Mouse (Mus musculus) T-helper 17 cell (primary cell): Measurements from ENCODE around the gene Lpcat4.
"Not testable (repeated sequence)": the region's sequence is repeated elsewhere in the genome, so short reads cannot be mapped to it uniquely, and the experiment has no call there.

Experiments used
- in situ Hi-C, 2 experiments: fragments of 300-600 bp; cut with MboI, MseI; formaldehyde crosslinking; loops; 1 replicate in 1 of 2; 2 replicates in 1 of 2; pipeline ENCODE4 v1.15.1; 2025; ENCODE audit warnings: high pct_unique_total_duplicates in 2 of 2

Lpcat4 gene

GRCm38 (mm10) chr2:112259241-112259962, 20.1 kb downstream of the Lpcat4 start, which contains the start of gene Nutm1:
Nutm1 (minus strand) TSS chr2:112259291.
- in situ Hi-C loops: loop anchor here (5.0 to 25.0 kb wide), 2 partner anchors 203 to 223 kb away; partner anchors contain the start of genes Chrm5 (in 1 of the 2) and Emc7 (in 1 of the 2)

- in situ Hi-C loops: loop anchor here (5.0 to 25.0 kb wide), 3 partner anchors 95 to 200 kb away; partner anchors contain the start of gene Emc7 (in 1 of the 2)
Observed at GRCm38 (mm10) chr2:112261748-112262653, 22.7 kb downstream of the Lpcat4 start, which contains the start of gene Nop10. Nop10 (plus strand) TSS chr2:112261926.

GRCm38 (mm10) chr2:112262779-112263295, 23.6 kb downstream of the Lpcat4 start:
- in situ Hi-C loops: loop anchor here (5.0 to 25.0 kb wide), 3 partner anchors 94 to 199 kb away; partner anchors contain the start of gene Emc7 (in 1 of the 2)

DNA sequence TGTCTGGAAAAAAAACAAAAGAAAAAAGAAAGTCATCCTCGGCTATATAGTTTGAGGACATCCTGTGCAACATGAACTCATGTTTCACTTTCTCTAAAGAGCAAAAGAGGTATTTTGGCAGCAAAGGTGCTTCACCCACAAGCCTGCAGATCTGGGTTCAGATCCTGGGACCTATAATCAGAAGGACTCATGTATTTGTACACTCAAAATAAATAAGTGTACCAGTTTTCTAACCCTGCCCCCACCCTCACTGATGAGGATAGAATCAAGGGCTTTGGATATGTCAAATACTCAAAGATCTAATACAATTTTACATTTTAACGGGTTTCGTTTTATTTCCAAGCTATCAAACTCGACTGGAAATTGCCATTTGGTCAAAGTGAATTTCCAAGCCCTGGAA, 25.1 kb downstream of the Lpcat4 start:
- in situ Hi-C loops: loop anchor here (5.0 to 25.0 kb wide), 3 partner anchors 93 to 198 kb away; partner anchors contain the start of gene Emc7 (in 1 of the 2)

DNA sequence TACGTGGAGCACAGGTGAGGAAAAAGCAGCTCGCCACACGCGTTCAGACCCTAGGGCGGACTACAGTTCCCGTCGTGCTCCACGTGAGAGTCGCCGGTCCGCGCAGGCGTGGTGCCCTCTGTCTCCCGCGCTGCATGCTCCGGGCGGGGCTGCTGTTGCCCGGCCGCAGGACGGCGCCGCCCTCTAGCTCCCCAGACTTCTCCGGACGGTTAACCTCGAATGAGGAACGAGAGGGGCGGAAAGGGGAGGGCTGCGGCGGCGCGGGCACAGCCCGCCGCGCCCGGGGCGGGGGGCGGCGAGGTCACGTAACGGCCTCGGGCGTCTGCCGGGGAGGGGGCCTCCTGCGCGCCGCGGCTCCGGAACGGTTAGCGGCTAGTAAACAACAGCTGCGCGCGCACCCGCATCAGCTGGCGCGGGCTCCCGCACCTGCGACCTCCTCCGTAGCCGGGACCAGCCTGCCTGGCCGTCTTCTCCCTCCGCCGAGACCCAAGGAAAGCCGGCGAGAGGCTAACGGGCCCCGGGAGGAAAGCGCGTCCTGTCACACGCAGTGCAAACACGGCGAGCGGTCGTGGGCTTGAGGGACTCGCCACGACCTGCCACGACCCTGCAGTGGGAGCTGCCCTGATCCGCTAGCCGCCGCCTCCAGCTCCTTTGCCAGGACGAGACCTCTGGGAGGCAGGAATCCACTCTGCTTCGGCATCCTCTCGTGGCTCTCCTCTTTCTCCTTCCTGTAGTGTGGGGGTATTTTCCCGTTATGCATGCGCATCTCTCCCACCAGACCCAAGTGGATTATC, 26.4 kb downstream of the Lpcat4 start, which contains the start of gene Slc12a6:
Gene Slc12a6, plus strand, starts transcription at position 378 of the 794 bp plus-strand sequence.
- in situ Hi-C loops: loop anchor here in 1 of 2 experiments (25.0 kb wide), 1 partner anchor 197 kb away; the partner anchor contains the start of gene Emc7

DNA sequence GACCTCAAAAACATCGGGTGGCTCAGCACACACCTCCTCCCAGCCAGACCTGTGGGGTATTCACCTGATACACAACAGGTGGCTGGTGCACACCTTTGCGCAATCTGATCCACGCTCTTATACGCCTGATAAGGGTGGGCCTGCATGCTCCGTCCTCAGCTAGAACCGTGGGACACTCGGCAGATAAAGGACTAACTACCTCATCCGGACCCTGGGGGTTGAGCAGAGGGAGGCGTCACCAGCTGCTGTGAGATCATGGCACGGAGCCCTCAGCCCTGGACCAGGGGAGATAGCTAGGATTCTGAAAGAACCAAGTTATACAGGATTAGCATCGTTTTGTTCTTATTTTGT, 26.9 kb downstream of the Lpcat4 start, which contains the start of gene Gm21985:
Gene Gm21985, plus strand, starts transcription at position 73 of the 351 bp plus-strand sequence.
- in situ Hi-C loops: loop anchor here in 1 of 2 experiments (25.0 kb wide), 1 partner anchor 196 kb away; the partner anchor contains the start of gene Emc7

- in situ Hi-C loops: loop anchor here in 1 of 2 experiments (25.0 kb wide), 1 partner anchor 196 kb away; the partner anchor contains the start of gene Emc7
Observed at GRCm38 (mm10) chr2:112266780-112267179, 27.5 kb downstream of the Lpcat4 start.

GRCm38 (mm10) chr2:112267547-112268269, 28.4 kb downstream of the Lpcat4 start:
- in situ Hi-C loops: loop anchor here in 1 of 2 experiments (25.0 kb wide), 1 partner anchor 195 kb away; the partner anchor contains the start of gene Emc7

- in situ Hi-C loops: loop anchor here in 1 of 2 experiments (25.0 kb wide), 1 partner anchor 192 kb away; the partner anchor contains the start of gene Emc7
Observed at GRCm38 (mm10) chr2:112270011-112270410, 30.7 kb downstream of the Lpcat4 start.

DNA sequence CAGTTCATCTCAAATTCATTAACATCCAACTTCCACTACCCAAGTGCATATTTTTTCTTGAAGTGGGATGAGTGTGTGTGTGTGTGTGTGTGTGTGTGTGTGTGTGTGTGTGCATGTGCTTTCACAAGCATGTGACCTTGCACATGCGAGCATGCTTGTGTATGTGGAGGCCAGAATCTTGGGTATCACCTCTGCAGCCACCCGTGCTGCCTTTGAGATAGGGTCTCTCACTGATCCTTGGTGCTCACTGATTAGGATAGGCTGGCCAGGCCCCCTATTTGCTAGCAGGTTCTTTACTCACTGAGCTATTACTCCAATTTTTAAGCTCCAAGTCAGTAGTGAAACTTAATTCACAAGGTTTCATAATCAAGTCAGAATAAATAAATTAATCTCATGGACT, 33.6 kb downstream of the Lpcat4 start:
- in situ Hi-C loops: loop anchor here in 1 of 2 experiments (25.0 kb wide), 1 partner anchor 189 kb away; the partner anchor contains the start of gene Emc7

- in situ Hi-C loops: loop anchor here in 1 of 2 experiments (25.0 kb wide), 1 partner anchor 189 kb away; the partner anchor contains the start of gene Emc7
Observed at GRCm38 (mm10) chr2:112273474-112273873, 34.2 kb downstream of the Lpcat4 start.

DNA sequence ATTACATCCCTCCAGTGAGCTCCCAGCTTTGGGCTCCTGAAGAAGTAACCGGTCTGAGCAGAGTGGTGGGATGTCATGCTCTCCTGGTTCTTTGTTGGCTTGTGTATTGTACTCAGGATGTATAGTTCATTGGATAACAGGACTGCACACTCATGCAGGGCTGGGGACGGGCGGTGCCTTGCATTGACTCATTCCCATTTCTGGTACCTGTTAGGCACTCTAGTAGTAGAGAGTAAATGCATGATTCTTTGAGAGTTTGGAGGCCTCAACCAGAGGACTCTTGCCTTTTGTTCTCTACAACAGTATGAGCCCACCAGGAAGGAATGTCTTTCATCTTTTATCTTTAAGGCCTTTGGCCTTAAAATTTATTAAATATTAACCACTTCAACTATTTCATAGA, 37.6 kb downstream of the Lpcat4 start:
- in situ Hi-C loops: no loop called here

DNA sequence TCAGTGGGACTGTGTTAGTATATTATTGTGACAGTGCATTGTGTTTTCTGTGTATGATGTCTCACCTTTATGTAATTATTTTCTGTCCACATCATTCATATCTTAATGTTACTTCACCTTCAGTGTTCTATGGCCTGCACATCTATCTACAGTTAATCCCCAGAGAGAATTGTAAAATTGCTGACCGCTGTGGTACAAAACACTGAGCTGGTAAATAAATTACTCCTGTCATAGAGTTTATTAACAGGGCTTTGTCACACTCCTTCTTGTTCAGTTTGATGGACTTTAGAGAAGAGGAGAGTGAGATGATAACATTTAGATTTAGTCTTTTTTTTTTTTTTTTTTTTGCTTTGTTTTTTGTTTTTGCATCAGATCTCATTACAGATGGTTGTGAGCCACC, 43.6 kb downstream of the Lpcat4 start:
- in situ Hi-C loops: no loop called here

DNA sequence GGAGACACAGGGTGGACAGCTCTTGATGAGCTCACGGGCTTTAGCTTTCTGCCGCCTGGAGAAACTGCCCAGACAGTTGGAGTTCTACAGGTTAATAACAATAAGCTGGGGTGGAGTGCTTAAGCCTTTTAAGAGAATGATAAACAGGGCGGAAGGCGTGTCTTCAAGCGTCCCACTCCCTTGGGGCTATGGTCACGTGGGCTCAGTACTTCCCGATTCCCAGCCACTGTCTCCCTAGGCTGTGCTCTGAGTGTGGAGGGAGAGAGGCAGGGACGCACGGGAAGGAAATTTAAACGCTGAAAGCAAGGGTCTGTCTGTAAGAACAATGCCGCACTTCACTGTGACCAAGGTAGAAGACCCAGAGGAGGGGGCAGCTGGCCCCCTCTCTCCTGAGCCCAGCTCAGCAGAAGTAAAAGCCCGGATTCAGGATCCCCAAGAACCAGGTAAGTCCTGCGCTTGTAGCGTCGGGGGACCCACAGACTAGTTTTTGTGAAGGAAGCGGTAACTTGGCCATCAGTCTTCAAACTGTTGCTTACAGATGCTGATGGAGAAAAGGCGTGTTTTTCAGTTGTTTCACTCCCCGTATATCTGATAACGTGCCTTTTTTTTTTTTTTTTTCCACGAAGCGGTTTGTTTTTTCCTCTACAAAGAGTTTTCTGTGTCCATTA, 45.2 kb downstream of the Lpcat4 start:
- in situ Hi-C loops: no loop called here

GRCm38 (mm10) chr2:112285031-112285390, 45.7 kb downstream of the Lpcat4 start:
- in situ Hi-C loops: no loop called here

DNA sequence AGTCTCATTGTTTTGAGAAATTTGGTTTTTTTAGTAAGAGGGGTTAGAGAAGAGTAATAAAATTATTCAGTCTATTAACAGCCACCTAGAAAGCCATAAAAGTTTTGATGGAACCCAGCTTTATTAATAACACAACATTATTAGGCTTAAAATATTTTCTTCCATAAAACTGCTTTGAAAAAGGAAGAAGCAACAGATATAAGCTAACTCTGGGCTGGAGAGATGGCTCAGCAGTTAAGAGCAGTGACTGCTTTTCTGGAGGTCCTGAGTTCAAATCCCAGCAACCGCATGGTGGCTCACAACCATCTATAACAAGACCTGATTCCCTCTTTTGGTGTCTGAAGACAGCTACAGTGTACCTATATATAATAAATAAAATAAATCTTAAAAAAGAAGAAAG, 46.8 kb downstream of the Lpcat4 start:
- in situ Hi-C loops: not testable (repeated sequence)

DNA sequence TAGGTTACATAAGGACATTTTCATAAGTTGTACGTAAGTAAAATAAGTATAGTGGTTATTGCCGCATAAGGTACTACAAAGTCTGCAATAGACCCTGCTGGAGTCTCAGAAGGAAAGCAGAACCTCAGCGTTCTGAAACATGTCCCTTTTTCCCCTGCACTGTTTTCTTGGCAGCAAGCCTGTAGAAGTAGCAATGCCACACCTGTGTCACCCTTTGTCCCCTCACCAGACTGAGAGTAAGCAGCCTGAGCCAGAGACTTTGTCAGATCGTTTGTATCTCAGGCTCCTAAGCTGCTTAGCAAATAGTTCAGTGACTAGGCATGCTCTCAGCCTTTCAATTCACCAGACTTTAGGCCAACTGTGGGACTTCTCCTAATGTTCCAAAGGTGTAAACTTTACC, 47.8 kb downstream of the Lpcat4 start:
- in situ Hi-C loops: no loop called here

GRCm38 (mm10) chr2:112289507-112289906, 50.2 kb downstream of the Lpcat4 start:
- in situ Hi-C loops: no loop called here

DNA sequence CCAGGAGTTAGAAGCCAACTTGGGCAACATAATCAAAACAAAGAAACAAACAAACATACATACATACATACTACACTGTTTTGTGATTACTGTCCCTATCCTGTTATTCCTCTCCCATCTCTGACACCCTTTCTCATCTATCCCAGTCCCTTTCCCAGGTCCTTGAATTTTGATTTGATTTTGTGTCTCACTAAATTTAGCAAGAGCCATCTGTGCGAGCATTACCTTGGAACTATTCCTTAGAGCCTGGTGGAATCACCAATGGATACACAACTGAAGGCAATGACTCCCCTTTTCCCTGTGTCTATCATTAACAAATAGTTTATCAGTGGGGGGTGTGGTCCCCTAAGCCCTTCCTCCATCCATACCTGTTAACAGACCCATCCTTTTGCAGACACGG, 53.6 kb downstream of the Lpcat4 start:
- in situ Hi-C loops: loop anchor here in 1 of 2 experiments (10.0 kb wide), 1 partner anchor 1292 kb away; no protein-coding TSS in a partner anchor
